Mouse (Mus musculus) stomach, embryonic 15.5 days (tissue): Measurements from ENCODE around the gene Vmn1r117. TPM values are rescaled to one million over a fixed set of nuclear protein-coding genes. Genes with fewer than 3 reads are reported as not detected.
"Not testable (repeated sequence)": the region's sequence is repeated elsewhere in the genome, so short reads cannot be mapped to it uniquely, and the experiment has no call there.

Experiments
- ATAC-seq: fragments of 200-750 bp; cut with Nextera tagmentation; 2 replicates; pipeline ENCODE4 v1.8.0; 2017; ENCODE audit warnings: low read depth, moderate number of reproducible peaks, moderate TSS enrichment; ENCODE audit not compliant: insufficient read depth, low FRiP score
- H3K27ac ChIP-seq: fragments of 300-500 bp; sonication (generic); 2 replicates; pipeline ENCODE4 v1.5.1; 2015; ENCODE audit warnings: mild to moderate bottlenecking, inconsistent platforms
- H3K27me3 ChIP-seq: fragments of 300-500 bp; sonication (generic); replicated peaks from 2 replicates; pipeline ENCODE4 v1.6.1; 2015; ENCODE audit warnings: inconsistent platforms
- H3K36me3 ChIP-seq: fragments of 300-500 bp; sonication (generic); 2 replicates; pipeline ENCODE4 v1.6.1; 2015; ENCODE audit warnings: inconsistent platforms
- H3K4me1 ChIP-seq: fragments of 300-500 bp; sonication (generic); 2 replicates; pipeline ENCODE4 v1.6.1; 2015; ENCODE audit warnings: inconsistent platforms
- H3K4me2 ChIP-seq: fragments of 300-500 bp; sonication (generic); 2 replicates; pipeline ENCODE4 v1.6.1; 2015; ENCODE audit warnings: mild to moderate bottlenecking, inconsistent platforms
- H3K4me3 ChIP-seq: fragments of 300-500 bp; sonication (generic); replicated peaks from 2 replicates; pipeline ENCODE4 v1.5.1; 2015; ENCODE audit warnings: inconsistent platforms
- H3K9ac ChIP-seq: fragments of 300-500 bp; sonication (generic); 2 replicates; pipeline ENCODE4 v1.6.1; 2015; ENCODE audit warnings: inconsistent platforms
- H3K9me3 ChIP-seq: fragments of 300-500 bp; sonication (generic); 2 replicates; pipeline ENCODE4 v1.6.1; 2016; ENCODE audit warnings: inconsistent platforms
- WGBS: fragments of 180-500 bp; shearing (Covaris S2); methylation state at CpG from one replicate; pipeline ENCODE4 v1.1.7; 2015; 5-methylcytosine and 5-hydroxymethylcytosine counted together
- polyA plus RNA-seq: library from polyadenylated mRNA; unstranded; fragments of >200 nt; fragmentation: Nextera tagmentation; extraction: Ambion mirVana; gene quantifications from 2 replicates; pipeline ENCODE4 v1.2.1, GENCODE M21; 2015

Gene Vmn1r117
- not detected in 2 replicates for polyA plus RNA-seq

GRCm38 (mm10) chr7:20884021-20884420 lies at the start of gene Vmn1r117:
Vmn1r117 (minus strand) TSS chr7:20884121.
- H3K9ac ChIP-seq, H3K36me3 ChIP-seq, H3K4me2 ChIP-seq, H3K9me3 ChIP-seq, H3K4me3 ChIP-seq, H3K27me3 ChIP-seq, H3K27ac ChIP-seq, H3K4me1 ChIP-seq, ATAC-seq: not testable (repeated sequence)
- no CpG with 5 or more reads among the region's 2 CpGs for WGBS

DNA sequence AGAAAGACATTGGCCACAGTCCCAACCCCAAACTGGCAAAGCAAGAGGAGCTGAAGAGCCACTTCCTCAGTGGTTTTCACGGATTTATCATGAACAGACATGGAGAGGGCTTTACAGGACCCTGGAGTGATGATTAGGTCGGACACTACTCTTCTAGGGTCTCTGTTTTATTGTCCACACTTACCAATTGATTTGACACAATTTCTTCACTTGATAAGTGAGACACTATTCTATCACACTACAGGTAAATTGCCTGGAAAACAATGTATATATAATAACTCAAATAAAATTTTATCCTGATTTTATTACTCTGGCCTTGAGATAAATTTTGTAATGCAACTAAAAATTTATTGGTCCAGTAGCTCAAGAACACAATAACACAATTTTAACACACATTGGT lies 28.3 kb upstream of the Vmn1r117 start, which contains the start of gene Vmn1r118:
Vmn1r118 (minus strand) TSS at position 101 of the 400 bp plus-strand sequence.
- not testable (repeated sequence) for H3K4me1 ChIP-seq, H3K9ac ChIP-seq, H3K9me3 ChIP-seq, H3K36me3 ChIP-seq, ATAC-seq, H3K4me2 ChIP-seq, H3K4me3 ChIP-seq, H3K27me3 ChIP-seq, H3K27ac ChIP-seq
- no CpG with 5 or more reads among the region's 2 CpGs for WGBS

DNA sequence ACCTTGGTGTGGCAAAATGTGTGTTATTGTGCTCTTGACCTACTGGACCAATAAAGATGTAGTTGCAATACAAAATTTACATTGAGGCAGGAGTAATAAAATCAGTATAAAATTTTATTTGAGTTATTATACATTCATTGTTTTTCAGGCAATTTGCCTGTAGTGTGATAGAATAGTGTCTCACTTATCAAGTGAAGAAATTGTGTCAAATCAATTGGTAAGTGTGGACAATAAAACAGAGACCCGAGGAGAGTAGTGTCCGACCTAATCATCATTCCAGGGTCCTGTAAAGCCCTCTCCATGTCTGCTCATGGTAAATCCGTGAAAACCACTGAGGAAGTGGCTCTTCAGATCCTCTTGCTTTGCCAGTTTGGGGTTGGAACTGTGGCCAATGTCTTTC lies 12.0 kb downstream of the Vmn1r117 start, which contains the start of gene Vmn1r116:
Vmn1r116 (plus strand) TSS at position 301 of the 400 bp plus-strand sequence.
- not testable (repeated sequence) for H3K27ac ChIP-seq, ATAC-seq, H3K4me3 ChIP-seq, H3K36me3 ChIP-seq, H3K27me3 ChIP-seq, H3K9ac ChIP-seq, H3K4me2 ChIP-seq, H3K4me1 ChIP-seq, H3K9me3 ChIP-seq
- WGBS: 54% methylated on average over 3 of the region's 3 CpGs

DNA sequence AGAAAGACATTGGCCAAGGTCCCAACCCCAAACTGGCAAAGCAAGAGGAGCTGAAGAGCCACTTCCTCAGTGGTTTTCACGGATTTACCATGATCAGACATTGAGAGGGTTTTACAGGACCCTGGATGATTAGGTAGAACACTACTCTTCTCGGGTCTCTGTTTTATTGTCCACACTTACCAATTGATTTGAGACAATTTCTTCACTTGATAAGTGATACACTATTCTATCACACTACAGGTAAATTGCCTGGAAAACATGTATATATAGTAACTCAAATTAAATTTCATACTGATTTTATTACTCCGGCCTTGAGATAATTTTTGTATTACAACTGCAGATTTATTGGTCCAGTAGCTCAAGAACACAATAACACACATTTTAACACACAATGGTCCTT lies 39.0 kb downstream of the Vmn1r117 start, which contains the start of gene Vmn1r115:
Vmn1r115 (minus strand) TSS at position 101 of the 400 bp plus-strand sequence.
- 100% methylated on average over 1 of the region's 3 CpGs for WGBS
- H3K36me3 ChIP-seq, H3K27ac ChIP-seq, H3K27me3 ChIP-seq, H3K4me1 ChIP-seq, H3K9me3 ChIP-seq, H3K4me3 ChIP-seq, ATAC-seq, H3K4me2 ChIP-seq, H3K9ac ChIP-seq: not testable (repeated sequence)

Other genes with a start within 250 kb of the Vmn1r117 start
- not detected in 2 replicates for gene Vmn1r107, start 215.2 kb downstream of the Vmn1r117 start, polyA plus RNA-seq
- not detected in 2 replicates for gene Vmn1r111, start 180.9 kb downstream of the Vmn1r117 start, polyA plus RNA-seq
- not detected in 2 replicates for gene Gm10668, start 153.5 kb downstream of the Vmn1r117 start, polyA plus RNA-seq
- gene Vmn1r112, start 112.9 kb downstream of the Vmn1r117 start, polyA plus RNA-seq: not detected in 2 replicates
- not detected in 2 replicates for gene Vmn1r113, start 96.8 kb downstream of the Vmn1r117 start, polyA plus RNA-seq
- gene Vmn1r114, start 71.9 kb downstream of the Vmn1r117 start, polyA plus RNA-seq: not detected in 2 replicates
- not detected in 2 replicates for gene Vmn1r115, start 39.1 kb downstream of the Vmn1r117 start, polyA plus RNA-seq
- not detected in 2 replicates for gene Vmn1r116, start 11.9 kb downstream of the Vmn1r117 start, polyA plus RNA-seq
- not detected in 2 replicates for gene Vmn1r118, start 28.2 kb upstream of the Vmn1r117 start, polyA plus RNA-seq
- gene Vmn1r119, start 128.3 kb upstream of the Vmn1r117 start, polyA plus RNA-seq: not detected in 2 replicates
- gene Vmn1r120, start 169.7 kb upstream of the Vmn1r117 start, polyA plus RNA-seq: not detected in 2 replicates
- gene Vmn1r121, start 214.4 kb upstream of the Vmn1r117 start, polyA plus RNA-seq: not detected in 2 replicates